Mouse (Mus musculus): ENCODE measurements around the gene Tub.
A peak's percentile ranks its signal among the peaks of the same experiment; 100 is the strongest.

The Tub gene

GRCm38 (mm10) chr7:108950312-108950761, at the start of gene Tub:
Gene Tub (plus strand): TSS chr7:108950338.
- peak; percentile 61 for DNase-seq

GRCm38 (mm10) chr7:108903969-108904368, 46.2 kb upstream of the Tub start:
- DNase-seq: no peak

- DNase-seq: no peak
These were observed 23.1 kb upstream of the Tub start for GRCm38 (mm10) chr7:108927043-108927442.

- no peak for DNase-seq
These were observed 21.6 kb upstream of the Tub start for GRCm38 (mm10) chr7:108928280-108929188.

- DNase-seq: peak; percentile 8
These were observed 20.3 kb upstream of the Tub start, which contains the start of gene Nlrp10 for GRCm38 (mm10) chr7:108929726-108930393. Gene Nlrp10 (minus strand): TSS chr7:108930178.

GRCm38 (mm10) chr7:108933794-108934731, 16.1 kb upstream of the Tub start, which contains the start of gene Eif3f:
Gene Eif3f (plus strand): TSS chr7:108934417.
- peak; percentile 96 for DNase-seq

GRCm38 (mm10) chr7:108934836-108935235, 15.3 kb upstream of the Tub start:
- peak; percentile 5 for DNase-seq

- DNase-seq: no peak
These were observed 14.7 kb upstream of the Tub start for GRCm38 (mm10) chr7:108935411-108935810.

- DNase-seq: no peak
These were observed 13.5 kb upstream of the Tub start for GRCm38 (mm10) chr7:108936591-108936990.

GRCm38 (mm10) chr7:108941466-108941865, 8.7 kb upstream of the Tub start:
- no peak for DNase-seq

- peak; percentile 45 for DNase-seq
These were observed 6.1 kb upstream of the Tub start for GRCm38 (mm10) chr7:108944002-108944401.

- DNase-seq: no peak
These were observed 1.5 kb upstream of the Tub start for GRCm38 (mm10) chr7:108948611-108949010.

- DNase-seq: no peak
These were observed 837 bp upstream of the Tub start for GRCm38 (mm10) chr7:108949301-108949700.

GRCm38 (mm10) chr7:108950762-108951331, 709 bp downstream of the Tub start:
- no peak for DNase-seq

GRCm38 (mm10) chr7:108952801-108953200, 2.7 kb downstream of the Tub start:
- DNase-seq: no peak

GRCm38 (mm10) chr7:108954185-108954584, 4.0 kb downstream of the Tub start:
- peak; percentile 18 for DNase-seq

GRCm38 (mm10) chr7:108957734-108958133, 7.6 kb downstream of the Tub start:
- DNase-seq: no peak

- DNase-seq: no peak
These were observed 15.8 kb downstream of the Tub start for GRCm38 (mm10) chr7:108965968-108966367.

GRCm38 (mm10) chr7:108966742-108967362, 16.7 kb downstream of the Tub start:
- peak; percentile 66 for DNase-seq

- DNase-seq: no peak
These were observed 18.1 kb downstream of the Tub start for GRCm38 (mm10) chr7:108968201-108968600.

GRCm38 (mm10) chr7:108972273-108972672, 22.1 kb downstream of the Tub start:
- no peak for DNase-seq
